Mouse (Mus musculus): ENCODE data around the gene Hydin.

GRCm38 (mm10) chr8:110444276-110444675 lies 177.5 kb downstream of the Hydin start:
- TF ChIP-seq POLR2A (IDR thresholded peaks at IDR 0.05; ENCODE audit: low read depth, low read length): no peak
- no peak for TF ChIP-seq CTCF (conservative IDR thresholded peaks at IDR 0.05; ENCODE audit: insufficient read depth, insufficient read length, low read depth, low read length)
